Mouse (Mus musculus) T-helper 1 cell (primary cell): ENCODE measurements around the gene Chfr.

ENCODE experiments used
- in situ Hi-C: fragments of 300-600 bp; cut with MboI, MseI; formaldehyde crosslinking; loops from one replicate; pipeline ENCODE4 v1.15.1; 2025; ENCODE audit warnings: high pct_unique_total_duplicates

Chfr gene

DNA sequence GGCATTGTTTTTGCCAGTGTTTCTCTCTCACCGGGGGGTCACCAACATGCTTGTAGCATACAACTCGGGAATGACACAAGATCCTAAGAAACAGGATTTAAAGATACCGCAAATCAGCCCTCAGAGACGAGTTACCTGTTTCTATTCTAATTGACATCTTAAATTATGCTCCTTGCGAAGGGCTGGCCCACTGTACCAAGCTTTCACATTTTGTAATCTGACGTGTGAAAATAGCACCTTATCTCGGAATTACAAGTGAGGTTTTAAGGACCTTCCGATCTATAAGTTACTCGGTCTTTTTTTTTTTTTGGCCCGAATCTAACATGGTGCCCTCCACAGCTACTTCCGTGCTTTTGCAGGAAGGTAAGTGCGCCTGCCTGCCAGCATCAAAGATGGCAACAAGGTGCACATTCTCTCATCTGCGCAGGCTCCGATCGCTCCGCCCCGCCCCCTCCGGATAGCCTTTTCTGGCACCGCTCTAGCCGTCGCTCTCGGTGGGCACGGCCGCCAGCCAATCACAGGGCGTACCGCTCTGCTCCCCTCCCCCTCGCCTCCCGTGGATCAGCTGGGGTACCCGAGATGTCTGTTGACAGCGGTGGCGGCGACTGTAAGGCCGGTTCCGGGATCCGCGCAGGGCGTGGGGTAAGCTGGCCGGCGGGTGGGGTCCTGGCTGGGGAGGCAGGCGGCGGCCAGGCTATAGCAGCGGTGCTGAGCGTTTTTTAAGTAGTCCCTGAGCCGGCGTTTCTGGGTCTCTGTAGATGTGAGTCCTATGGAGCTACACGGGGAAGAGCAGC lies at the start of gene Chfr:
Gene Chfr, plus strand, starts transcription at position 550 of the 794 bp plus-strand sequence.
- in situ Hi-C loops: no loop called here

DNA sequence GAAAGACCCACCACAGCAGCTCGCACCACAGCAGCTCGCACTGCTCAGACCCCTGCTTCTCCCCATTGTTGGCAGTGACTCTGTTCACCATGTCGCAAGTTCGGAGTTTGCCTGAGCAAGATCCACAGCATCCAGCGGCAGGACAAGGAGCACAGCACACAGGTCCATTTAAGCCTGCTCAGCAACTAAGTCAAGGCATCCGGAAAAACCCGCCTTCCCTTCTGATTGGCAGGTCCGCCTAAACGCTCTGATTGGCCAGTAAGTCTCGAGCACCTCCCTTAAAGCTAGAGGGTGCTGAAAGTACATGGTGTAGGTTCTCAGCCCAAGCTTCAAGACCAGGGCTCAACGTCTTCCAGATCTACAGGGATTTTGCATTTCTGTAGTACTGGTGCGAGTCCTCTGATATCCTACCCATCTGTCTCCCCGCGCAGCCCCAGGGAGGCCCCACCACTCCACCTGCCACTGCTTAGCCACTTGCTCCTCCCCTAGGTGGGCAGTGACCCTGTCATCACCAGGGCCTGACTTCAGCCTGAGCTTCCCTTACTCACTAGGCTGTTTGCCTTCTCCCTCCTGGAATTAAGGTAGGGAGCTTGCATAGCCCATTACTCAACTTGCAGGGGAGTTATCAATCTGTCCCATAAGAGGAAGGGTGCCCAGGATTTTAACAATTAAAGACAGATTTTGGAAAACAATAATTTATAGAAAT lies 49.3 kb upstream of the Chfr start:
- in situ Hi-C loops: no loop called here

DNA sequence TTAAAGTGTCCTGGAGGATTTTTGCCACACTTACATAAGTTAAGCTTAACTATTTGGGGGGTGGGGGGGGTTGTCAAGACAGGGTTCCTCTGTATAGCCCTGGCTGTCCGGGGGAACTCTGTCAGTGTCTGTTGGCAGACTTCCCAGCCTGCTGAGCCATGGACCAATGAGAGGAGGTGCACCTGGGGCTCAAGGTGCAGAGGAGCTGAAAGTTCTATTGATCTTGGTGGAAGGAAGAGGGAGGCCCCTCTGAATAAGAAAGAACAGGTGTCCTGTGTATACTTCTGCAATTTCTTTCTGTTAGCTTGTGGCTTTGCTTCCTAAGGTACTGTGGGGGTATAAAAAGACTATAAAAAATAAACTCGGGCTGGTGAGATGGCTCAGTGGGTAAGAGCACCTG lies 44.1 kb upstream of the Chfr start:
- in situ Hi-C loops: no loop called here

DNA sequence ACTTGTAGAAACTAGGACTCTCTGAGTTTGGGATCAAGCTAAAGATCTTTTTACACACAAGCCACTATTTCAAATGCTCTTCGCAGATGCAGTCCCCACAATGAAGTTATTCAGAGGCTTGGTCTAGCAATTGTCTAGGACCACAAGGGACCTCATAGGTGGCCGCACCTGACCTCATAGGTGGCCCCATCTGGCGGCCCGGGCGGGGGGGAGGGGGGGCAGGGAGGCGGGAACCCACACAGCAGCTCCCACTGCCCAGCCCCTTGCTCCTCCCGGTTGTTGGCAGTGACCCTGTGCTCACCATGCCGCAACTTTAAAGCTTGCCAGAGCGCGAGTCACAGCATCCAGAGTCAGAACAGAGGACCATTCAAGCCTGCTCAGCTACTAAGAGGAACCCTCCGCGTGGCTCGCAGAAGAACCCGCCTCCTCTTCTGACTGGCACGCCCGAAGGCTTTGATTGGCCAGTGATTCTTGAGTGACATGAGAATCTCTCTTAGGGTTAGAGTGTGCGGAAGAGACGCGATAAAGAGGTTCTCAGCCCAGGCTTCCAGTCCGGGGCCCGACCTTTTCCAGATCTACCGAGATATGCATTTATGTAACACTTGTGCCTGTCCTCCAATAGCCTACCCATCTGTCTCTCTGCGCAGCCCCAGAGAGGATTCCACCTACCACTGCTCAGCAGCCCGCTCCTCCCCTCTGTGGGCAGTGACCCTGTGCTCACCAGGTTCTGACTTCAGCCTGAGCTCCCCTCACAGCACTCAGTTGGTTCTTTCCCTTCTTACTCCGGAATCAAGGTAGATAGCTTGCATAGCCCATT lies 41.4 kb upstream of the Chfr start, which contains the start of gene Gm35315:
Gene Gm35315, minus strand, starts transcription at position 391 of the 817 bp plus-strand sequence.
- in situ Hi-C loops: no loop called here

DNA sequence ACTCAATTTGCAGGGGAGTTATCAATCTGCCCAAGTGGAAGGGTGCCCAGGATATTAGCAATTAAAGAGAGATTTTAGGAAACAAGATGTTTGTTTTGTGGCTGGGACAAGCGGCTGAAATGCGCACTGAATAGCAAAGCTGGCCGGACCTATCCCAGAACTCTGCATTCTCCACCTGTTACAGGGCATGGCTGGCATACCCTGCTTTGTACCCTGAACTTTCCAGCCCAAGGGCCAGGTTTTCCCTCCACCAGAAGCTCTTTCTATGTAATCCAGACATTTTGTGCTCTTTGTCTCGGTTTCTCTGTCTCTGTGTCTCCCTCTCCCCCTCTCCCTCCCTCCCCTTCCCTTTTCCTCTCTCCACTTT lies 40.8 kb upstream of the Chfr start:
- in situ Hi-C loops: no loop called here

DNA sequence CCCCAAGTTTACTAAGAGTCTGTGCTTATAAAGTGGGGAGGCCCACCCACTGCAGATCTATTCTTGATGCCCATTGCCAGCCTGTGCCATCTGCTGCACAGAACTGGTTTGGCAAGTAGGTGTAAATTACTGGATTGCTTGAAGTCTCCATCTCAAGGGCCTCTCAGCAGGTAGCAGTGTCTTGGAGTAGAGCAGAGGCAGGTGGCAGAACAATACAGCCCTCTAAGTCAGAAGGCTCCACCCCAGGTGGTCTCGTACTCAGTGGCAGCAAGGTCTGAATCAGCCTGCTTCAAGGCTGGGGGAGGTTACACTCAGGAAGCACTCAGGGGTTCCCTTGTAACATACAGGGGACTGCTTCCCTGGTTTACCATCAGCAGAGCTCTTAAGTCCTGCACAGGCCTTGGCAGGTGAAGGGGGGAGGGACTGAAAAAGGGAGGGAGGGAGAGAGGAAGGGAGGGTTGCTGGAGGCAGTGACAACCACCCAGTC lies 36.6 kb upstream of the Chfr start:
- in situ Hi-C loops: no loop called here

DNA sequence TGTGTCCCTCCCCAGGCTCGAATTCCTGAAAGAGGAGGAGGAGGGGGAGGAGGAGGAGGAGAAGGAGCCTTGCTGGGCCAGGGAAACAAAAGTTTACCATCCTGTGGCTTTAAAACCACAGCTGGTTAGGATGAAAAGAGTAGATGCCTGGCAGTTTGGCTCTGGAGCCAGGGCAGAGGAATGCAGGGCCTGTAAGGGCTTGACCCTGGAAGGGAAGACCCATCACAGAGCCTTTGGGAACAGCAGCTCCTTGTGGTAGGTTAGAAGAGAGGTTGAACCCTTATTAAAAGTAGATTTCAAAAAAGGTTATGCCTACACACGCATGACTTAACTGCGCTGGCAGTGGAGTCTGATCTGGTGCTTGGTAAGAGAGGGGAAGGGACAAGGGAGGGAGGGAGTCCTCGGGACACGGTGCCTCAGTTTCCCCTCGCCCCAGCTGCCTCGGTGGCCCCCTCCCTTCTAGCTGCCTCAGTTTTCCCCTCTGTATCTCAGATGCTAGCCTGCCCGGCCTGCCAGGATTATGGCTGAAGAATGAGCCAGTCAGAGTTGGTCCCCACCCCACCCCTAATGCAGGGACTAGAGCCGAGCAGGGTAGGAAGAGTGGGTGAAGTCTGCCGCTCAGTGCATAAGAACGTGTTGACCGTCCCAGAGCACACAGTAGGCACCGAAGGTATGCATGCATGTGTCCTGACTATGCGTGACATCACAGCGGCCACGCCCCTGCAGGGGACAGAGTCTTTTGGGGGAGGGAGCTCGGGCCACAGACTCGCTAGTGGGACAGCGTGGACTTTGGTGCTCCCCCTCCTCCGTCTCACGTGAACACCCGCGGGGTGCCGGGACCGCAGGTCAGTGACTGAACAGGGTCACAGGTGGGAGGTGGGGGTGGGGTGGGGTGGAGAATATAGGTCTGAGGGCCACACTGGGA lies 35.7 kb upstream of the Chfr start, which contains the start of gene Plcxd1:
Gene Plcxd1, plus strand, starts transcription at position 314 of the 925 bp plus-strand sequence.
- in situ Hi-C loops: loop anchor here (10.0 kb wide), 1 partner anchor 545 kb away; the partner anchor contains the start of gene Crlf2

DNA sequence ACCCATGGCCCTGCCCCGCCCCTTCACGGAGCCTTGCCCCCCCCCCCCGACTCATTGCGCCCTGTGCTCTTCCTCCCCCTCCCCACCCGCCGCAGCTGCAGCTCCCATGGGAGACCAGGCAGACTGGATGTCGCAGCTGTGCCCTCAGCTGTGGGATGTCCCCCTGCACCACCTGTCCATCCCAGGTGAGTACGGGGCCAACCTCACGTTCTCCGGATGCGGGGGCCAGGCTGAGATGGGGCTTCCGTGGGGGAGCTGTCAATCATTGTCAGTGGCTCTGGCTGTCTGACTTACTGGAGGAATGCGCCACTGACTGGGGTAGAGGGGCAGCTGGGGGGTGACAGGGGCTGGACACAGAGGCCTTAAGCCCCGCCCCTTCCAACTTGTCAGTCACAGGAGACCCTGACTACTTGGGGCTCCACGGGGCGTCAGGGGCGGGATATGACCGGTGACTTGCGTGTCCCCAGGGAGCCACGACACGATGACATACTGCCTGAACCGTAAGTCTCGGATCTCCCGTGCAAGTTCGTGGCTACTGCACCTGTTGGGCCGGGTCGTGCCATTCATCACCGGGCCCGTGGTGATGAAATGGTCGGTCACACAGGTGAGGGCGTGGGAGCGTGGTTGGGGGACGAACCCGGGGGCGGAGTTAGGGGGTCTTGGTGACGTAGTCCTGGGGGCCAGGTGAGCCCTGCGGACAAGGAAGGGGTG lies 34.6 kb upstream of the Chfr start:
- in situ Hi-C loops: loop anchor here (10.0 kb wide), 1 partner anchor 546 kb away; the partner anchor contains the start of gene Crlf2

DNA sequence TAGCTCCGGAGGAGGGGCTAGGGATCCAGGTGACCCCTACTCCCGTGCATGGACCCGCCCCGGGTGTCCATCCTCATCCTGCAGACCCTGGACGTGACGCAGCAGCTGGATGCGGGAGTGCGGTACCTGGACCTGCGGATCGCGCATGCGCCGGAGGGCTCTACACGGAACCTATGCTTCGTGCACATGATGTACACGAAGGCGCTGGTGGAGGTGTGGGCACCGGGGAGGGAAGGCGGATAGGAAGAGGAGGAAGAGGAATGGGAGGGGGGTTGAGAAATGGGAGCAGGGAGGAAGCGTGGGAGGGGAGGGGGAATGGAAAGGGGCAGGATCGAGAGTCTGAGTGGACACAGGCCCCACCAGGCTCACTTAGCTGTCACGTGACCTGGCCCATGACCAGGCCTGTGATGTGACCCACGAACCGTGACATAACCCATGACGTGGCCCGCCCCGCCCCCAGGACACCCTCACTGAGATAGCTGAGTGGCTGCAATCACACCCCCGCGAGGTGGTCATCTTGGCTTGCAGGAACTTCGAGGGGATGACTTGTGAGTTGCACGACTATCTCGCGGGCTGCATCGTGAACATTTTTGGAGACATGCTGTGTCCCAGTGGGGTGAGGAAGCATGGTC lies 33.8 kb upstream of the Chfr start:
- in situ Hi-C loops: loop anchor here (10.0 kb wide), 1 partner anchor 547 kb away; the partner anchor contains the start of gene Crlf2

DNA sequence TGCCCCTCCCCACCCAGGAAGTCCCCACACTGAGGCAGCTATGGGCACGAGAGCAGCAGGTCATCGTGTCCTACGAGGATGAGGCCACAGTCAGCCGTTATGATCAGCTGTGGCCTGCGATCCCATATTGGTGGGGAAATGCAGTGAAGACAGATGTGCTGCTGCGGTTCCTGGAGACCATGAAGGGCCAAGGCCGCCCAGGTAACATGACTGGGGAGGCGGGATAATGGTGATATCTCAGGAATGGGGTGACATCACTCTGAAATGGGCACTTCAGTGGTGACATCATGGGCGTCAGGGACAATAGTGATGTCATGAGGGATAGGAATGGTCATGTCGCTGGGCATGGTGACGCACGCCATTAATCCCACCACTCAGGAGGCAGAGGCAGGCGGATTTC lies 33.2 kb upstream of the Chfr start:
- in situ Hi-C loops: loop anchor here (10.0 kb wide), 1 partner anchor 548 kb away; the partner anchor contains the start of gene Crlf2

DNA sequence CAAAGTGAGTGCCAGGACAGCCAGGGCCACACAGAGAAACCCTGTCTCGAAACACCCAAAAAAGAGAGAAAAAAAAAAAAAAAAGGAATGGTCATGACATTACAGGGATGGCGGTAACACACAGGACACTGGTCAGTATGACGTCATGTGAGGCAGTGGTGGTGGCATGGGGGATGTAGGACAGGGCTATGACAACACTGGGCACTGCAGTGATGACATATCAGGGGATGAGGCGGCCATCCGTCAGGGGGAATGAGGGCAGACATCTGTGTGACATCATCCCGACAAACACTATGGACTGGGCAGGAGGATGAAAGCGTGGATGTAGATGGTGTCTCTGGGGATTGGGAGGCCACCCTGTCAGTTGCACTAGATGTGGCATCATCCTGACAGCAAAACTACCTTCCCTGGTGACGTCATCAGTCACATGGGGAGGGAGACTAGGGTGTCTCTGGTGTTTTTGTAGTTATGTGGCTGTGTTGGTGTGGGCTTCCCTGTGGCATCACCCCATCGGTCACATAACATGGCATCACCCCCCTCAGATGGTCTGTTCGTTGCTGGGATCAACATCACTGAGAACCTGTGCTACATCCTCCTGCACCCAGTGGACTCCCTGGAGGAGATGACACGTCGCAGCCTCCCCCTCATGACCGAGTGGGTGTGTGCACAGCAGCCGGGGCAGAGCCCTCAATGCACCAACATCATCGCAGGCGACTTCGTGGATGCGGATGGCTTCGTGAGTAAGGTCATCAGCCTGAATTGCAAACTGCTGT lies 32.6 kb upstream of the Chfr start:
- in situ Hi-C loops: loop anchor here (10.0 kb wide), 1 partner anchor 548 kb away; the partner anchor contains the start of gene Crlf2

DNA sequence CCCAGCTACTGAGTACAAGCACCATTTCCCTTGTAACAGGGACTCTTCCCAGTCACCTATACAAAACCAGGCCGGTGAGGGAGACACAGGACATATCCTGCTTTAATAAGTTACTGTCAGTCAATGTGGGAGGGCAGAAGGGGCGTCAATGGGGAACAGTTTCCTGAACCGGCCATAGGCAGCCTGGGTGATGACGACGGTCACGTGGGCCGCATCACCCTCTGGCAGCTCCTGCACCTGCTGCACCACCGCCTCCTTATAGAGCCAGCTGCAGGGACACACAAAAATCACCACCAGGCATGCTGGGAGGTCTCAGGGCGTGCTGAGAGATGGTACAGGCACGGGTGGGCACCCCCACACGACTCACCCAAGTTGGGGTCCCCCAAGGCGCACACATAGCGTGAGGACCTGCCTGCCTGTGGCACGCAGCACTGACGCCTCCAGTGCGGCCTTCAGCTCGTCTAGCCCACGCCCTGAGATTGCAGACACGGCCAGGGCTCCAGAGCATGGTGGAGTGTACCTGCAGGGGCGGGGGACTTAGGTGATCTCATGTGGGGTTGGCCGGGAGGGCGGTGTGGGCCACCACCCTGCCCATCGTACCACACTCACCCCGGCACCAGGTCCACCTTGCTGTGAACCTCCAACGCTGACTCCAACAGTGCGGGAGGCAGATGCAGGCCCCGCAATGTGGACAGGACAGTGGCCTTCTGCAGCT lies 31.6 kb upstream of the Chfr start:
- in situ Hi-C loops: loop anchor here (10.0 kb wide), 1 partner anchor 549 kb away; the partner anchor contains the start of gene Crlf2

DNA sequence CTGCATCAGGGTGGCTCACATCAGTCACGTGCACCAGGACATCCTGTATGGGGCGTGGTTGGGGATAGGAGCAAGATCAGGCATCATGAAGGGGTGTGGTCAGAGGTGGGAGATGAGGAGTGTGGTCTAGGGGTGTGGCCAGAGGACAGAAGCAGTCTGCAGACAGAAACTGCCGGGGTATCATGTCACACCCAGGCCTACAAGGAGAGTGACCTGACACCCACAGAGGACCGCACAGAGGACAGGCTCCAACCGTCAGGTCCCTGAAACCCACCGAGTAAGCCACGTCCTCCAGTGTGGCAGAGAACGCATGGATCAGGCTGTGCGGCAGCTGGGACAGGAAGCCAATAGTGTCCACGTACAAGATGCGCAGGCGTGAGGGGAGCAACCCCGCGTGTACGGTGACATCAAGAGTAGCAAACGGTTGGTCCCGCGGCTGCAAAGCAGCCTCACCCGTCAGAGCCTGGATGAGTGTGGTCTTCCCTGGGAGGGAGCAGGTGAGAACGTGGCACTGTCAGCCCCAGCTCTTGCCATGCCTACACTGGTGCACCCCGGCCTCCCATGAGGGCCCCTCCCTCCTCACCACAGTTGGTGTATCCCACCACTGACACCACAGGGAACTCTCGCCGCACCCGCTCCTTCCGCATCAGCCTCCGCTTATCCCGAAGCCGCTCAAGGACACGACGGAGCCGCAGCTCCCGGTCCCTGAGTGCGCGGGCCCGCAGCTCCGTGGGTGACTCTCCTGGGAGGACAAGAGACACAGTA lies 30.8 kb upstream of the Chfr start:
- in situ Hi-C loops: loop anchor here (10.0 kb wide), 1 partner anchor 550 kb away; the partner anchor contains the start of gene Crlf2

DNA sequence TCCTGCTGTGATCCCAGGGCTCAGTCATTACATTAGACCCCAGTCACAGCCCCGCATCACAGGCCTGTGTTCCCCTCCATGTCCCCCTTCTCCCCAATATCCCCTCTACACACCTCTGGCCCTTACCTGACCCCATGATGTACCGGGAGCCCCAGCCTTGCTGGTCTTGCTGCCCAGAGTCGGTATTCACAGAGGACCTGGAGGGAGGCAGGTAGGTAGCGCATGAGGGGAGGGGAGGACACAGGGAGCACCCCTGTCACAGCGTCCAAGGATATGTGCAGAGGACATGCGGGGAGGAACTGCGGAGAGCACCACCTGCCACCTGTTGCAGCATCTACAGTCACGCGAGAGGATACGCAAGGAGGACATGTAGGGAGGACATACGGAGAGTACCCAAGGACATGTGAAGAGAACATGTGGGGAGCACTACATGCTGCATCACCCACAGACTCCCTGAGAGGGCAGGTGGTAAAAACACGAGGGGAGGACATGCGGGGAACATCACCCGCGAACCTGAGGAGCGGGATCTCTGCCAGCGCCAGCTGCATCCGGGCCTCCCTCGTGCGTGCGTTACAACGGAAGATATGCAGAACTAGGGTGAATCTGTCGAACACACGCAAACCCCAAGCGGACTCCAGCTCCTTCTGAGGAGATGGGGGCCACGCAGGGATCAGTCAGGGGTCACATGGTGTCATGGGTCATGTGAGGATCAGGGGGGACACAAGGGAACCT lies 29.3 kb upstream of the Chfr start:
- in situ Hi-C loops: loop anchor here (10.0 kb wide), 1 partner anchor 552 kb away; the partner anchor contains the start of gene Crlf2

DNA sequence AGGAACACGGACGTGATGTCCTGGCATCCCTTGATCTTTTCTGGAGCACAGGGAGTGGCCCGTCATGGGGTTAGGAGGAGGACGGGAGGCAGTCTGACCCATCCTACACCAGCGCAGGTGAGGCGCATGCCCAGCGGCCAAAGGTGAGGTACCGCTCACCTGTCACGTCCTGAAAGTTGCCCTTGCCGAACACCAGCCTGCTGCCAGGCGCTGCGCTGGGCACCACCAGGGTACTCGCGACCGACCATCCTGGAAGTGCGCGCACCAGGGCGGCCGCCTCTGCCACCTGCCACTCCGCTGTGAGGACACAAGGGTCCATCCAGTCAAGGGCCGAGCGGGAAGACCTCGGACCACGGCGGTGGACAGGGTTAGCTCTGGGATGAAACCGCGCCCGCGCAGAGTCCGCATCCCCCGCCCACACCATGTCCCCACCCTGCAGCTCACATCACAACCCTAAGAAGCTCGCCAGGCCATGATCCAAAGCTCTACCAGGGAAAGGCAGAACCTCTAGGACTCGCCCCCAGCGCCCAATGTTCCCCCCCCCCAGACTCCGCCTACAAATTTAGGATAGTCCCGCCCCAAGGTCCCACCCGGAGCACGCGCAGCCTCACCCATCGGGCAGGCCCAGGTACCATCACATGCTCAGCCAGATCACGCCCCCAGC lies 28.6 kb upstream of the Chfr start:
- in situ Hi-C loops: loop anchor here (10.0 kb wide), 1 partner anchor 552 kb away; the partner anchor contains the start of gene Crlf2
